Mouse (Mus musculus) lung, postnatal 0 days (tissue): ENCODE measurements around the gene Tnks1bp1.

Experiments used
- CTCF ChIP-seq: IDR thresholded peaks from 2 replicates; pipeline ENCODE4 v1.5.1; 2016; ENCODE audit warnings: antibody characterized with exemption, mild to moderate bottlenecking
- EP300 ChIP-seq: IDR thresholded peaks from 2 replicates; pipeline ENCODE4 v1.6.1; 2016; ENCODE audit warnings: antibody characterized with exemption, mild to moderate bottlenecking, control low read depth

DNA sequence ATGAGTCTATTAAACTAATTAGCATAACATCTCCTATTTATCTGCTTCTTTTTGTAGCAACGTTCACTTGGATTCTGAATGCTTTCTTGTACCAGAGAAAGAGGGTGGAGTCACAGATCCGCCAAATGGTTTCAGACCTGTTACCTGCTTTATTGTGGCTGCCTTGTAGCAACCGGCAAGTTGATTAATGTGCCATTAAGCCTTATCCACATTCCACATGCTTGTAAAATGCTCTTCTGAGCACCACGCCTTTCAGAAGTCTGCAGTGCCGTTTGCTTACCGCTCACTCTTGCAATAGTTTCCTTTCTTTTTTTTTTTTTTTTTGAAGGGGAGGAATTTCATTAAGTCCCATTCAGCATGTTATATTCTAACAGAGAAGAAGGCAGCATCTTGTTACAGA, 17.9 kb upstream of the Tnks1bp1 start:
- TF ChIP-seq CTCF, result no peak
- TF ChIP-seq EP300, result peak; percentile 43; the same call in 1 of the 2 replicates
